Mouse (Mus musculus): Measurements from ENCODE around the gene Maml3.

DNA sequence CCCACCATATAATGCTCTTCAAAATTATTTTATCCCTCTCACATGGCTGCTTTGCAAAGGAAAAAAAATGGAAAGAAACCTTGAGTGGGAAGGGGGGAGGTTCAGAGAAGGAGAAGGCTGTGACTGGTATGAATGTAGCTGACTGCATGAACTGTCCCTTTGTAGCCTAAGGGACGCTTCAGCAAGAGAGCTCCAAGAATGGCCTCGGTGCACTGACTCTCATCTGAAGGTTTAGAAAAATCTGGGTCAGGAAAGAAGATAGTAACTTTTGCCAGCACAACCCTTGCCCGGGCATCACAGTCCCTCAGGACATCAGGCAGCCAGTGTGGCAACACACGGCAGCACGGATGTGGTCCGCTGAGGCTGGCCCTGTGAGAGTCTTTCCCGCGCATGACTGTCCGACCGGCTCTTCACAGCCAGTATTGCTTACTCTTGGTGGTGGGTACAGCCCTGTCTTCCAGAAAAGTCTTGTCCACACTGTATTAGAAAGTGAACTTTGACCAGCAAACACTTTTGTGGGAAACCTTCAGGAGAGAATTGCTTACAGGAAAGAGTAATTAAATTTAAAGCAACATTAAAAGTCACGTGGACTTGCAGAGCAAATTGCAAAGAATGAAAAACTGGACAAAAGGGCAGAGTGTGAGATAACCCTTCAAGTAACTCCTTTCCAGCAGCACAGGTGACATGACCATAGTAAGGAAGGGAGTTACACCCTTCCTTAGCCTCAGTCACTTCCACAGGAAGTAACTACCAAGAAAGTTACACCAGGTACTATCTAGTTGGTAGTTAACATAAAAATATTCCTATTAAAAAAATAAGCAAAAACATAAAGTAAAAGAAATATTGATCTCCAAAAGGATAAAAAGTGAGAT is 42.3 kb downstream of the Maml3 start:
- TF ChIP-seq HCFC1 (IDR thresholded peaks at IDR 0.05; ENCODE audit: borderline replicate concordance, insufficient read depth, low read length): no peak
- no peak for TF ChIP-seq ZC3H11A (IDR thresholded peaks at IDR 0.05; ENCODE audit: borderline replicate concordance, low read depth, low read length)
- TF ChIP-seq CHD2 (IDR thresholded peaks at IDR 0.05; ENCODE audit: low read depth, low read length): no peak
- TF ChIP-seq ZNF384 (IDR thresholded peaks at IDR 0.05; ENCODE audit: low read depth, low read length): no peak

Data from ES-E14 (cell line).